Mouse (Mus musculus): ENCODE measurements around the gene Lmf1. TPM values are rescaled to one million over a fixed set of nuclear protein-coding genes. Genes with fewer than 3 reads are reported as not detected.

Gene Lmf1
- polyA plus RNA-seq (2014; fragmentation: Nextera tagmentation; extraction: Ambion mirVana): 31.3 and 33.5 TPM in 2 replicates

GRCm38 (mm10) chr17:25578920-25579319, at the start of gene Lmf1:
TSS of gene Lmf1 (plus strand) at chr17:25579085.
- H3K4me1 ChIP-seq (replicated peaks; ENCODE audit: control insufficient read depth, insufficient read depth, low read length): peaks cover 11% of the 10 kb centered on the region
- peak within 1 kb of the TSS; percentile 43; the same call in 1 of the 2 replicates for H3K27ac ChIP-seq (ENCODE audit: low read depth)
- H3K4me2 ChIP-seq (ENCODE audit: low read length): peak within 1 kb of the TSS; percentile 96
- peak within 1 kb of the TSS; percentile 81 for H3K9ac ChIP-seq (ENCODE audit: low read length)
- no peaks in the 10 kb centered on the region for H3K9me3 ChIP-seq (ENCODE audit: control insufficient read depth, low read length)
- peak within 1 kb of the TSS; percentile 78 for H3K4me3 ChIP-seq (ENCODE audit: low read depth, low read length)
- no peaks in the 10 kb centered on the region for H3K27me3 ChIP-seq (replicated peaks; ENCODE audit: control insufficient read depth, insufficient read depth, low read length)
- DNase-seq (ENCODE audit: low spot score) (peak; percentile 95), ATAC-seq (replicated peaks; ENCODE audit: low FRiP score, low TSS enrichment, low read depth) (peak; percentile 97)
- no peaks in the 10 kb centered on the region for H3K36me3 ChIP-seq (ENCODE audit: control insufficient read depth, insufficient read depth, low read length)
- WGBS: under 1% methylated on average over 31 of the region's 31 CpGs

GRCm38 (mm10) chr17:25530357-25531022, 48.4 kb upstream of the Lmf1 start:
- Histone ChIP-seq H3K27me3 (replicated peaks; ENCODE audit: control insufficient read depth, insufficient read depth, low read length) (no peaks in the 10 kb centered on the region), H3K4me2 (ENCODE audit: low read length) (no peak overlapping the region), H3K36me3 (ENCODE audit: control insufficient read depth, insufficient read depth, low read length) (no peaks in the 10 kb centered on the region), H3K9ac (ENCODE audit: low read length) (no peak overlapping the region), H3K27ac (ENCODE audit: low read depth) (no peak overlapping the region), H3K4me3 (ENCODE audit: low read depth, low read length) (no peak overlapping the region), H3K9me3 (ENCODE audit: control insufficient read depth, low read length) (no peaks in the 10 kb centered on the region), H3K4me1 (replicated peaks; ENCODE audit: control insufficient read depth, insufficient read depth, low read length) (no peaks in the 10 kb centered on the region)
- ATAC-seq (replicated peaks; ENCODE audit: low FRiP score, low TSS enrichment, low read depth) (no peak), DNase-seq (ENCODE audit: low spot score) (no peak)
- WGBS: 64% methylated on average over 8 of the region's 8 CpGs

GRCm38 (mm10) chr17:25538945-25539875, 39.7 kb upstream of the Lmf1 start:
- Histone ChIP-seq H3K4me2 (ENCODE audit: low read length) (peak overlapping the region; percentile 30), H3K36me3 (ENCODE audit: control insufficient read depth, insufficient read depth, low read length) (no peaks in the 10 kb centered on the region), H3K27me3 (replicated peaks; ENCODE audit: control insufficient read depth, insufficient read depth, low read length) (no peaks in the 10 kb centered on the region), H3K4me3 (ENCODE audit: low read depth, low read length) (no peak overlapping the region), H3K4me1 (replicated peaks; ENCODE audit: control insufficient read depth, insufficient read depth, low read length) (peaks cover 5% of the 10 kb centered on the region), H3K27ac (ENCODE audit: low read depth) (no peak overlapping the region), H3K9me3 (ENCODE audit: control insufficient read depth, low read length) (no peaks in the 10 kb centered on the region), H3K9ac (ENCODE audit: low read length) (no peak overlapping the region)
- DNase-seq (ENCODE audit: low spot score) (no peak), ATAC-seq (replicated peaks; ENCODE audit: low FRiP score, low TSS enrichment, low read depth) (no peak)
- 34% methylated on average over 27 of the region's 27 CpGs for WGBS

GRCm38 (mm10) chr17:25540731-25541130, 38.2 kb upstream of the Lmf1 start:
- Histone ChIP-seq H3K27ac (ENCODE audit: low read depth) (no peak overlapping the region), H3K4me2 (ENCODE audit: low read length) (no peak overlapping the region), H3K9me3 (ENCODE audit: control insufficient read depth, low read length) (no peaks in the 10 kb centered on the region), H3K4me3 (ENCODE audit: low read depth, low read length) (no peak overlapping the region), H3K4me1 (replicated peaks; ENCODE audit: control insufficient read depth, insufficient read depth, low read length) (peaks cover 5% of the 10 kb centered on the region), H3K36me3 (ENCODE audit: control insufficient read depth, insufficient read depth, low read length) (no peaks in the 10 kb centered on the region), H3K27me3 (replicated peaks; ENCODE audit: control insufficient read depth, insufficient read depth, low read length) (no peaks in the 10 kb centered on the region), H3K9ac (ENCODE audit: low read length) (no peak overlapping the region)
- ATAC-seq (replicated peaks; ENCODE audit: low FRiP score, low TSS enrichment, low read depth): no peak
- 63% methylated on average over 5 of the region's 5 CpGs for WGBS
- no peak for DNase-seq (ENCODE audit: low spot score)

GRCm38 (mm10) chr17:25541768-25542167, 37.1 kb upstream of the Lmf1 start:
- H3K4me1 ChIP-seq (replicated peaks; ENCODE audit: control insufficient read depth, insufficient read depth, low read length): peaks cover 5% of the 10 kb centered on the region
- ATAC-seq (replicated peaks; ENCODE audit: low FRiP score, low TSS enrichment, low read depth) (no peak), DNase-seq (ENCODE audit: low spot score) (no peak)
- H3K4me3 ChIP-seq (ENCODE audit: low read depth, low read length): no peak overlapping the region
- H3K9ac ChIP-seq (ENCODE audit: low read length): no peak overlapping the region
- WGBS: 85% methylated on average over 4 of the region's 4 CpGs
- no peaks in the 10 kb centered on the region for H3K36me3 ChIP-seq (ENCODE audit: control insufficient read depth, insufficient read depth, low read length)
- H3K27me3 ChIP-seq (replicated peaks; ENCODE audit: control insufficient read depth, insufficient read depth, low read length): no peaks in the 10 kb centered on the region
- H3K4me2 ChIP-seq (ENCODE audit: low read length): no peak overlapping the region
- no peaks in the 10 kb centered on the region for H3K9me3 ChIP-seq (ENCODE audit: control insufficient read depth, low read length)
- H3K27ac ChIP-seq (ENCODE audit: low read depth): no peak overlapping the region

- WGBS: 42% methylated on average over 3 of the region's 3 CpGs
- H3K4me3 ChIP-seq (ENCODE audit: low read depth, low read length): no peak overlapping the region
- no peak overlapping the region for H3K9ac ChIP-seq (ENCODE audit: low read length)
- ATAC-seq (replicated peaks; ENCODE audit: low FRiP score, low TSS enrichment, low read depth) (no peak), DNase-seq (ENCODE audit: low spot score) (no peak)
- H3K27ac ChIP-seq (ENCODE audit: low read depth): no peak overlapping the region
- no peak overlapping the region for H3K4me2 ChIP-seq (ENCODE audit: low read length)
- H3K9me3 ChIP-seq (ENCODE audit: control insufficient read depth, low read length): no peaks in the 10 kb centered on the region
- no peaks in the 10 kb centered on the region for H3K36me3 ChIP-seq (ENCODE audit: control insufficient read depth, insufficient read depth, low read length)
- no peaks in the 10 kb centered on the region for H3K4me1 ChIP-seq (replicated peaks; ENCODE audit: control insufficient read depth, insufficient read depth, low read length)
- H3K27me3 ChIP-seq (replicated peaks; ENCODE audit: control insufficient read depth, insufficient read depth, low read length): no peaks in the 10 kb centered on the region
These were observed 31.9 kb upstream of the Lmf1 start for GRCm38 (mm10) chr17:25547026-25547425.

- Histone ChIP-seq H3K36me3 (ENCODE audit: control insufficient read depth, insufficient read depth, low read length) (no peaks in the 10 kb centered on the region), H3K27me3 (replicated peaks; ENCODE audit: control insufficient read depth, insufficient read depth, low read length) (no peaks in the 10 kb centered on the region), H3K27ac (ENCODE audit: low read depth) (no peak overlapping the region), H3K4me3 (ENCODE audit: low read depth, low read length) (no peak overlapping the region), H3K4me1 (replicated peaks; ENCODE audit: control insufficient read depth, insufficient read depth, low read length) (no peaks in the 10 kb centered on the region), H3K4me2 (ENCODE audit: low read length) (no peak overlapping the region), H3K9me3 (ENCODE audit: control insufficient read depth, low read length) (no peaks in the 10 kb centered on the region), H3K9ac (ENCODE audit: low read length) (no peak overlapping the region)
- ATAC-seq (replicated peaks; ENCODE audit: low FRiP score, low TSS enrichment, low read depth) (no peak), DNase-seq (ENCODE audit: low spot score) (no peak)
- WGBS: 79% methylated on average over 5 of the region's 5 CpGs
These were observed 28.9 kb upstream of the Lmf1 start for GRCm38 (mm10) chr17:25550020-25550419.

GRCm38 (mm10) chr17:25551313-25551712, 27.6 kb upstream of the Lmf1 start:
- H3K27me3 ChIP-seq (replicated peaks; ENCODE audit: control insufficient read depth, insufficient read depth, low read length): no peaks in the 10 kb centered on the region; the same call in 1 of the 2 replicates
- WGBS: 85% methylated on average over 11 of the region's 11 CpGs

More at GRCm38 (mm10) chr17:25551313-25551712, 27.6 kb upstream of the Lmf1 start:
- ATAC-seq (replicated peaks; ENCODE audit: low FRiP score, low TSS enrichment, low read depth): no peak
- no peaks in the 10 kb centered on the region for H3K9me3 ChIP-seq (ENCODE audit: control insufficient read depth, low read length)
- no peak overlapping the region for H3K9ac ChIP-seq (ENCODE audit: low read length)
- no peak overlapping the region for H3K27ac ChIP-seq (ENCODE audit: low read depth)
- no peak for DNase-seq (ENCODE audit: low spot score)
- H3K36me3 ChIP-seq (ENCODE audit: control insufficient read depth, insufficient read depth, low read length): no peaks in the 10 kb centered on the region
- peaks cover 4% of the 10 kb centered on the region for H3K4me1 ChIP-seq (replicated peaks; ENCODE audit: control insufficient read depth, insufficient read depth, low read length)
- H3K4me2 ChIP-seq (ENCODE audit: low read length): no peak overlapping the region
- no peak overlapping the region for H3K4me3 ChIP-seq (ENCODE audit: low read depth, low read length)
